Mouse (Mus musculus) liver, embryonic 11.5 days (tissue): ENCODE measurements around the gene Gm49396. TPM values are rescaled to one million over a fixed set of nuclear protein-coding genes. Genes with fewer than 3 reads are reported as not detected.

ENCODE experiments used
- ATAC-seq: fragments of 200-750 bp; cut with Nextera tagmentation; replicated peaks from 2 replicates; pipeline ENCODE4 v1.8.0; 2017; ENCODE audit warnings: moderate number of reproducible peaks, mild to moderate bottlenecking, moderate TSS enrichment, moderate library complexity; ENCODE audit not compliant: low FRiP score
- DNase-seq: peaks from one replicate; pipeline ENCODE4 v3.0.0-alpha.2; 2017; ENCODE audit warnings: low spot score
- H3K27ac ChIP-seq: fragments of 300-500 bp; sonication (generic); 2 replicates; pipeline ENCODE4 v1.5.1; 2014; ENCODE audit warnings: mild to moderate bottlenecking, low read depth, low read length, control low read depth
- H3K27me3 ChIP-seq: fragments of 300-500 bp; sonication (generic); replicated peaks from 2 replicates; pipeline ENCODE4 v1.6.1; 2014; ENCODE audit warnings: low read length, mixed read lengths; ENCODE audit not compliant: control insufficient read depth, insufficient read depth
- H3K36me3 ChIP-seq: fragments of 300-500 bp; sonication (generic); 2 replicates; pipeline ENCODE4 v1.6.1; 2014; ENCODE audit warnings: mild to moderate bottlenecking, low read length, moderate library complexity, mixed read lengths; ENCODE audit not compliant: control insufficient read depth, insufficient read depth
- H3K4me1 ChIP-seq: fragments of 300-500 bp; sonication (generic); replicated peaks from 2 replicates; pipeline ENCODE4 v1.6.1; 2014; ENCODE audit warnings: low read length, mixed read lengths; ENCODE audit not compliant: control insufficient read depth, insufficient read depth
- H3K4me2 ChIP-seq: fragments of 300-500 bp; sonication (generic); 2 replicates; pipeline ENCODE4 v1.6.1; 2014; ENCODE audit warnings: mild to moderate bottlenecking, control low read depth, moderate library complexity
- H3K4me3 ChIP-seq: fragments of 300-500 bp; sonication (generic); 2 replicates; pipeline ENCODE4 v1.5.1; 2014; ENCODE audit warnings: low read depth, low read length, control low read depth
- H3K9ac ChIP-seq: fragments of 300-500 bp; sonication (generic); 2 replicates; pipeline ENCODE4 v1.6.1; 2014; ENCODE audit warnings: low read depth, low read length, control low read depth
- H3K9me3 ChIP-seq: fragments of 300-500 bp; sonication (generic); 2 replicates; pipeline ENCODE4 v1.6.1; 2016; ENCODE audit warnings: low read length, inconsistent platforms, mixed read lengths; ENCODE audit not compliant: control insufficient read depth
- WGBS: fragments of 180-500 bp; shearing (Covaris S2); extraction: QIAGEN DNeasy Blood & Tissue Kit; methylation state at CpG from one replicate; pipeline ENCODE4 v1.1.7; 2014; 5-methylcytosine and 5-hydroxymethylcytosine counted together
- polyA plus RNA-seq: library from polyadenylated mRNA; unstranded; fragments of >200 nt; fragmentation: Nextera tagmentation; extraction: Ambion mirVana; gene quantifications from 2 replicates; pipeline ENCODE4 v1.2.1, GENCODE M21; 2014

Gm49396 gene
- polyA plus RNA-seq, 1 experiment from 2014 or later = 8.0 TPM

- Histone ChIP-seq H3K27ac (no peak overlapping the region), H3K4me1 (peaks cover 13% of the 10 kb centered on the region), H3K4me2 (no peak overlapping the region), H3K27me3 (no peaks in the 10 kb centered on the region), H3K9me3 (no peaks in the 10 kb centered on the region), H3K36me3 (peaks cover 33% of the 10 kb centered on the region), H3K9ac (no peak overlapping the region), H3K4me3 (no peak overlapping the region)
- 91% methylated on average over 11 of the region's 11 CpGs for WGBS
- DNase-seq (no peak), ATAC-seq (no peak)
Observed at GRCm38 (mm10) chr7:30567555-30567954, 4.4 kb downstream of the Gm49396 start.

- no peak overlapping the region; the same call in 1 of the 2 replicates for H3K4me2 ChIP-seq
- 70% methylated on average over 5 of the region's 5 CpGs for WGBS
- no peak overlapping the region for H3K27ac ChIP-seq
- H3K9me3 ChIP-seq = no peaks in the 10 kb centered on the region
- no peaks in the 10 kb centered on the region for H3K27me3 ChIP-seq
- H3K4me1 ChIP-seq = peaks cover 10% of the 10 kb centered on the region
- ATAC-seq (peak; percentile 18; the same call in 1 of the 2 replicates), DNase-seq (no peak)
- H3K36me3 ChIP-seq = peaks cover 78% of the 10 kb centered on the region
- H3K4me3 ChIP-seq = no peak overlapping the region
- H3K9ac ChIP-seq = 0 out of 2 replicates have a peak overlapping the region, but pooled peaks have one; percentile 14
Observed at GRCm38 (mm10) chr7:30572389-30572788, 9.2 kb downstream of the Gm49396 start.

DNA sequence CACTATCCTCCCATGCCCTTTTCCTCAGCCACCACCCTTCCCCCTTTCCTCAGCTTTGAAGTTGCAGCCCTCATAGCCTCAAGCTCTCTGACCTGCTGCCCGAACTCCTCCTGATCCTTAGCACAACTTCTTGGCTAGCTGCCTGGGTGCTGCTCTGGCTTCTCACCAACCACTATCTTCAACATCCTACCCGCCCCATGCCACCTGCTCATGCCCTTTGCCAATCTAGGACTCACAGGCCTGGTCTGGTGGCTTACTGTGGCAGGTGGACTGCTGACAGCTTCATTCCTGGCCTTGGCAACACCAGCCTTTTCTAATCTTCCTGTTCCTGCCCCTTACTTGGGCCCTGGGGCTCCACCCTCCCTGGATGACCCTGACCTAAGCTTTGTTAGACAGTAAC is 9.8 kb downstream of the Gm49396 start:
- DNase-seq (no peak), ATAC-seq (no peak)
- no peak overlapping the region; the same call in 1 of the 2 replicates for H3K4me2 ChIP-seq
- no peaks in the 10 kb centered on the region for H3K9me3 ChIP-seq
- H3K4me3 ChIP-seq = no peak overlapping the region
- H3K4me1 ChIP-seq = peaks cover 10% of the 10 kb centered on the region
- H3K9ac ChIP-seq = no peak overlapping the region
- no peaks in the 10 kb centered on the region for H3K27me3 ChIP-seq
- H3K36me3 ChIP-seq = peaks cover 81% of the 10 kb centered on the region
- 78% methylated on average over 2 of the region's 2 CpGs for WGBS
- no peak overlapping the region for H3K27ac ChIP-seq

GRCm38 (mm10) chr7:30579950-30580349 is 16.8 kb downstream of the Gm49396 start:
- Histone ChIP-seq H3K9me3 (no peaks in the 10 kb centered on the region), H3K4me3 (no peak overlapping the region), H3K36me3 (peaks cover 84% of the 10 kb centered on the region), H3K4me2 (no peak overlapping the region), H3K4me1 (no peaks in the 10 kb centered on the region), H3K27me3 (no peaks in the 10 kb centered on the region), H3K27ac (no peak overlapping the region), H3K9ac (no peak overlapping the region)
- ATAC-seq = 0 out of 2 replicates have a peak, but pooled peaks have one; percentile 22
- DNase-seq = no peak
- 93% methylated on average over 8 of the region's 8 CpGs for WGBS

DNA sequence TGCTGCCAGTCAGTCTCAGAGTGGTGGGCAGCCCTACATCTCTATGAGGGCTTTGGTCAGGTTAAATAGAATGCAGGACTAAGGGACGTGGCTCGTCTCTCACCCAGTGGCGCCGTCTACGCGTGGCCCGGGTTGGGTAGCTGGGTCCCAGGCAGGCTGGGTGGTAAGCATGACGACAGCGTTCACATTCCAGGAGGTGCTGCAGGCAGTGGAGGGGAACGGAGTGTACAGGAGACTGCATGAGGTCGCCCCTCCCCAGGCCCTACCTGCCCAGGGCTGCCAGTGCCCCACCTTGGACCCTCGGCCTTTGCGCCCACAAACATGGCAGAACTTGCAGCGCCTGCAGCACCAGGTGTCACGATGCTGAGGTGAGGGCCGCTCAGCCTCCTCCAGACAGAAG is 18.4 kb downstream of the Gm49396 start:
- H3K27me3 ChIP-seq = no peaks in the 10 kb centered on the region
- no peak overlapping the region for H3K27ac ChIP-seq
- H3K36me3 ChIP-seq = peaks cover 76% of the 10 kb centered on the region
- no peak overlapping the region for H3K4me2 ChIP-seq
- H3K9me3 ChIP-seq = no peaks in the 10 kb centered on the region
- ATAC-seq = no peak
- no peaks in the 10 kb centered on the region for H3K4me1 ChIP-seq
- H3K4me3 ChIP-seq = no peak overlapping the region
- no peak overlapping the region for H3K9ac ChIP-seq
- DNase-seq = no peak
- 94% methylated on average over 16 of the region's 16 CpGs for WGBS

GRCm38 (mm10) chr7:30584339-30584738 is 21.2 kb downstream of the Gm49396 start:
- 95% methylated on average over 10 of the region's 10 CpGs for whole genome bisulfite sequencing
- Histone ChIP-seq H3K9ac (no peak overlapping the region), H3K4me3 (no peak overlapping the region), H3K27me3 (no peaks in the 10 kb centered on the region), H3K27ac (no peak overlapping the region), H3K9me3 (no peaks in the 10 kb centered on the region), H3K36me3 (peaks cover 56% of the 10 kb centered on the region), H3K4me1 (peaks cover 5% of the 10 kb centered on the region), H3K4me2 (no peak overlapping the region)
- DNase-seq (no peak), ATAC-seq (no peak)

DNA sequence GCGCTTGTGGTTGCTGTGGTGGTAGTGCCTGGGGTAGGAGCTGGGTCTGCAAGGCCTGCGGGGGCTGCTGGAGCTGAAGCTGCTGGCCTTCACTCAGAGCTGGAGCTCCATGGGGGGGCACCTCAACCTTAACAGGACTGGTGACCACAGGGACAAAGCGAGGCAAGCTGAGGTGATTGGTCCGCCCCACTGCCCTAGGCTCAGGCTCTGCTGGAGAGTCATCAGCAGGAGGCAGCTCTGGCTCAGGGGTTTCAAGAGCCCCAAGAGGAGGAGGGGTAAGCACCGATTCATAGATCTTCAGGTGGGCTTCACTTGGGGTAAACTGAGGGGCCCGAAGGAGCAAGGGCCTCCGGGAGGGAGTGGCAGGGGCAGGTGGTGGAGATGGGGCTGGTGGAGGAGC is 22.0 kb downstream of the Gm49396 start:
- Histone ChIP-seq H3K4me3 (no peak overlapping the region), H3K36me3 (peaks cover 48% of the 10 kb centered on the region), H3K9me3 (no peaks in the 10 kb centered on the region), H3K27me3 (no peaks in the 10 kb centered on the region), H3K4me2 (no peak overlapping the region), H3K9ac (no peak overlapping the region), H3K27ac (no peak overlapping the region), H3K4me1 (peaks cover 11% of the 10 kb centered on the region)
- ATAC-seq (no peak), DNase-seq (no peak)
- WGBS = 94% methylated on average over 7 of the region's 7 CpGs

DNA sequence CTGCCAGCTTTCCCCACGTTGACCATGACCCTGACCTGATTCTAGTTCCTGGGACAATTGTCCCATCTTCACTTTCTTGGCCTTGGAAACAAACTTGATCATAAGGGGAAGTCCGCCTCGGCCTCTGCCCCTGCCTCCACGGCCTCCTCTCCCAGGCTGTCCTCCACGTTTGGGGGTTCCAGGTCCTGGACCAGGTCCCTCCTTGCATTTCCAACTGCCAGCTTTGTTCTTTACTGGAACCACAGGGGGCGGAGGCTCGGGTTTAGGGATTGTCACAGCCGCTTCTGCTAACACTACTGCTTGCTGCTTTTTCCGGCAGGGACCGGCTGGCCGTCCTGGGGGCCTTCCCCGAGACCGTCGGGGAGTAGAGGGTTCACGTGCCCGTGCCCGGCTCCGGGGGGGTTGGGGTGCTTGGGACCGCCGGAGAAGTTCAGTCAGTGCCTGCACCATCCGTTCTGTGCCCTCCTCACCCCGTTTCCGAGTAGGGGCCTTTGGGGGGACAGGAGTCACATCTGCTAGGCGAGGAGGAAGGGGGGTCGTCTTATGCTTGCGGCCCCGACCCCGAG is 23.4 kb downstream of the Gm49396 start:
- DNase-seq = no peak
- H3K4me2 ChIP-seq = peak overlapping the region; percentile 83

More for the DNA sequence above, 23.4 kb downstream of the Gm49396 start:
- Histone ChIP-seq H3K36me3 (peaks cover 36% of the 10 kb centered on the region), H3K9me3 (no peaks in the 10 kb centered on the region), H3K27me3 (no peaks in the 10 kb centered on the region), H3K27ac (no peak overlapping the region), H3K4me3 (peak overlapping the region; percentile 96; the same call in 1 of the 2 replicates), H3K9ac (no peak overlapping the region), H3K4me1 (peaks cover 11% of the 10 kb centered on the region)
- ATAC-seq = no peak
- 90% methylated on average over 28 of the region's 28 CpGs for WGBS
